Mouse (Mus musculus): ENCODE measurements around the gene Zfp462.

GRCm38 (mm10) chr4:54999556-54999955 is 54.7 kb downstream of the Zfp462 start:
- TF ChIP-seq CTCF (IDR thresholded peaks at IDR 0.05; ENCODE audit: low read depth) (no peak), EP300 (IDR thresholded peaks at IDR 0.05; ENCODE audit: low read depth) (no peak)
